Mouse (Mus musculus) E14TG2a.4 (cell line): Measurements from ENCODE around the gene Stk4.
"Not testable (repeated sequence)": the region's sequence is repeated elsewhere in the genome, so short reads cannot be mapped to it uniquely, and the experiment has no call there.

Source experiments
- H3K27me3 ChIP-seq: 2 replicates; pipeline ENCODE4 v1.6.1; 2014; ENCODE audit warnings: low read length, control low read depth; ENCODE audit not compliant: insufficient read depth
- H3K36me3 ChIP-seq: 2 replicates; pipeline ENCODE4 v1.6.1; 2014; ENCODE audit warnings: low read length, control low read depth; ENCODE audit not compliant: insufficient read depth
- H3K4me1 ChIP-seq: replicated peaks from 2 replicates; pipeline ENCODE4 v1.6.1; 2014; ENCODE audit warnings: low read depth, low read length, control low read depth
- H3K4me3 ChIP-seq: replicated peaks from 2 replicates; pipeline ENCODE4 v1.5.1; 2014; ENCODE audit warnings: mild to moderate bottlenecking, low read length
- H3K9me3 ChIP-seq: 2 replicates; pipeline ENCODE4 v1.6.1; 2014; ENCODE audit warnings: low read length, control low read depth
- CTCF ChIP-seq: conservative IDR thresholded peaks from 2 replicates; pipeline ENCODE4 v1.5.1; 2014; ENCODE audit warnings: low read length
- NANOG ChIP-seq: IDR thresholded peaks from 2 replicates; pipeline ENCODE4 v1.6.1; 2014; ENCODE audit warnings: borderline replicate concordance, low read length, mixed read lengths
- POU5F1 ChIP-seq: IDR thresholded peaks from 2 replicates; pipeline ENCODE4 v1.6.1; 2014; ENCODE audit warnings: low read length, borderline replicate concordance

Stk4 gene

DNA sequence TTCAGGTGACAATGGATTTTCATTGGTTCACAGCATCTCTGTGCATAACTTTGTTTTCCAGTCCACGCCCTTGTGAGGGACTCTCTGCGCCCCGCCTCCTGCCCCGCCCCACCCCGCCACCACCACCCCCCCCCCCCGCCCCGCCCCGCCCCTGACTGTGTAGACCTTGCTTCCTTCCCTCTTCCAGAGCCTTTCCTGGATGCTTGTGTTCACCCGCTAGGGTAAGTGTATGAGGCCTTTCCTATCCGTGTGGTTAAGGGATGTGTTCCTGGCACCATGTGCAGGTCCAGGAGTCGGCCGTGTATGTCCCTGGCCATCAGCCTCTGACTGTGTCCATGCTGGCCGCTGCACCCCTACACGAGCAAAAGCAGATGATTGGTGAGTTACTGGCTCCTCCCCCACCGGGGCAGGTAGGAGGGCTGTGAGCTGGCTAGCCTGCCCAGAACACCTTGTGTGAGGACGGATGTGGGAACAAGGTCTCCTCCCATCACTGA, 22.9 kb upstream of the Stk4 start:
- H3K9me3 ChIP-seq = no peaks in the 10 kb centered on the region
- TF ChIP-seq POU5F1 (no peak), NANOG (no peak), CTCF (no peak)
- H3K4me3 ChIP-seq = peak overlapping the region; percentile 57
- H3K36me3 ChIP-seq = peaks cover 13% of the 10 kb centered on the region
- peaks cover 19% of the 10 kb centered on the region for H3K4me1 ChIP-seq
- no peaks in the 10 kb centered on the region for H3K27me3 ChIP-seq

DNA sequence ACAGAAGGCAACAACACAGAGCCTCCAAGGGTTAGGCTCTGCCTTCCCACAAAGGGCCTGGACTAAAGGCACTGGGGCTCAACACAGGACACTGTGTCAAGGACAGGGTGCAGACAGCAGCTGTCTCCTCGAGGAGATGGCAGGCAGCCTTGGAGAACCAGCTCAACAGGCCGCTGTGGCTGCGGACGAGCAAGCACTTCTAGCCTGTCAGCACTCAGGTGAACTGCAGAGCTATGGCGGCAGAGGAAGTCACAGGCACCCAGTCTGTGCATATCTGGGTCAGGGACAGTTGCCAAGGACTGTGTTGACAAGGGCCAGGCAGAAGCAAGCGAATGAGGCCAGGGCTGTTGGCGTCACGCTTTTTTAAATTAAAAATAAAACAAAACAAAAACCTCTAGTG, 16.4 kb upstream of the Stk4 start:
- no peak overlapping the region for H3K4me3 ChIP-seq
- no peaks in the 10 kb centered on the region for H3K27me3 ChIP-seq
- H3K9me3 ChIP-seq = no peaks in the 10 kb centered on the region
- H3K4me1 ChIP-seq = peaks cover 35% of the 10 kb centered on the region
- TF ChIP-seq POU5F1 = no peak
- no peak for TF ChIP-seq CTCF
- no peak for TF ChIP-seq NANOG
- peaks cover 76% of the 10 kb centered on the region for H3K36me3 ChIP-seq

DNA sequence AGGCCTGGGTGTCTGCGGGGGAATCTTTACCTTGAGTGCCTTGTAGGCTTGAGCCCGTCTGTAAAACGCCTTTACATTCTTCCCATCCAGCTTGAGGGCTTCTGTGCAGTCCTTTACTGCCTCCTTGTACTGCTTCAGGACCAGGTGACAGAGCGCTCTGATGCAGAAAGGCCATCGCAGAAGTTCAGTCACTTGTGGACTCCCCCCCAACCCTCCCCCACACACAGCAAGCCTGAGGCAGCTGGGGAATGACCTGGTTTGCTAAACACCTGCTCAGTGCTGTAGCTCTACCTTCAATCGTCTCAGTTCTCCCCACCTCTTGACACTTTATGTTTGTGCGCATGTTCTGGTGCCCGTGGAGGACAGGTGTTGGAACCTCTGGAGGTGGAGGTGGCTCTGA, 15.5 kb upstream of the Stk4 start:
- Histone ChIP-seq H3K27me3 (no peaks in the 10 kb centered on the region), H3K4me1 (peaks cover 31% of the 10 kb centered on the region), H3K9me3 (no peaks in the 10 kb centered on the region), H3K4me3 (no peak overlapping the region), H3K36me3 (peaks cover 85% of the 10 kb centered on the region)
- no peak for TF ChIP-seq POU5F1

GRCm38 (mm10) chr2:164059634-164060235, 10.4 kb upstream of the Stk4 start:
- no peaks in the 10 kb centered on the region for H3K9me3 ChIP-seq
- H3K36me3 ChIP-seq = peaks cover 95% of the 10 kb centered on the region
- no peak overlapping the region for H3K4me3 ChIP-seq
- H3K4me1 ChIP-seq = peaks cover 19% of the 10 kb centered on the region
- TF ChIP-seq NANOG = no peak
- TF ChIP-seq POU5F1 = no peak
- no peak for TF ChIP-seq CTCF
- H3K27me3 ChIP-seq = no peaks in the 10 kb centered on the region

DNA sequence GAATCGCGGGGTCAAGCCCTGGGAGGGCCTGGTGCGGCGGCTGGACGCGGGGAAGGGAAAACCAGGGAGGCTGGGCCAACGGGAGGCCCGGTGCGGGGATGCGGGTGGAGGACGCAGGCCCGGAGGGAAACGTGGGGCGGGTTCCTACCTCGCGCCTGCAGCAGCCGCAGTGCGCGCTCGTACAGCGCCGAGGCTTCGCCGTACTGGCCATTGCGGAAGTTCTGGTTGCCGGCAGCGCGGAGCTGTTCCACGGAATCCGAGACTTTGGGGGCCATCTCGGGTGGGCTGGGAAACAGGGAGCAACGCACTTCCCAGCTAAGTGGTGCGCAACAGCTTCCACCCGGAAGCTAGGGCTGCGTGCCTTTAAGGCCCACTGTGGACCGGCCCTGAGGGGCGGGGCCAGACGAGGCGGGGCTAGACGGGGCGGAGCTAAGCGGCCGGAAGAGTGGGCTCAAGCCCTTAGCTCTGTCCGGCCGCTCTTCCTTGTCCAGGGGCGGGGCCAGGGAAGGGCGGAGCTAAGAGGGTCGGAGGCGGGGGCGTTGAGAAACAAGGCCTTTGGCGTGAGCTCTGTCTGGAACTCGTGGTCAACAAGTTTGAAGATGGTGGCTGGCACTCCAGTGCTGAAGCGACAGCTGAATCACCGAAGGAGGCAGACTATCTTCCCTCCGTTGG, 779 bp downstream of the Stk4 start, which contains the start of gene Tomm34:
Gene Tomm34, minus strand, starts transcription at position 405 of the 672 bp plus-strand sequence.
- H3K9me3 ChIP-seq = no peaks in the 10 kb centered on the region
- H3K4me3 ChIP-seq = peak within 1 kb of the TSS; percentile 96
- H3K27me3 ChIP-seq = no peaks in the 10 kb centered on the region
- peaks cover 42% of the 10 kb centered on the region for H3K36me3 ChIP-seq
- TF ChIP-seq CTCF (no peak), NANOG (no peak), POU5F1 (no peak)
- peaks cover 66% of the 10 kb centered on the region for H3K4me1 ChIP-seq

- H3K9me3 ChIP-seq, H3K27me3 ChIP-seq: not testable (repeated sequence)
- H3K4me1 ChIP-seq = peaks cover 68% of the 10 kb centered on the region
- H3K4me3 ChIP-seq = peak overlapping the region; percentile 96
- peaks cover 42% of the 10 kb centered on the region for H3K36me3 ChIP-seq
These were observed 1.3 kb downstream of the Stk4 start for GRCm38 (mm10) chr2:164071437-164071820.

DNA sequence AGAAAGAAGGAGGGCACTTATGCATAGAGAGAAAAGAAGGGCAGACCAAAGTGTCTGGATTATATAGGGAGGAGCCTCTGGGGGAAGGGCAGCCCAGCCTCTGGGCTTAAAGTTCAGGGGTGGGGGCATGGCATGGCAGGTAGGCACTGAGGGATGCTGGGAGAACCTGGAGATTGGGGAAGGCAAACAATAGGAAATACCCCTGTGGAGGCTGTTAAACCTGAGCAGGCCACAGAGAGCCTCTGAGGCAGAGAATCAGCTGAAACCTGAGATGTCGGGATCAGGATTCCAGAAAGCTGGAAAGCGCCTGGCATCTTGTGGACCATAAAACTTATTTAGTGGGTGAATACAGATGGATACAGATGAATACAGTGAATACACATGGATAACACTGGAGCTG, 2.0 kb downstream of the Stk4 start:
- Histone ChIP-seq H3K4me1 (peaks cover 68% of the 10 kb centered on the region), H3K36me3 (peaks cover 40% of the 10 kb centered on the region), H3K4me3 (no peak overlapping the region), H3K9me3 (no peaks in the 10 kb centered on the region), H3K27me3 (no peaks in the 10 kb centered on the region)
- no peak for TF ChIP-seq NANOG
- no peak for TF ChIP-seq CTCF
- no peak for TF ChIP-seq POU5F1

- no peak for TF ChIP-seq CTCF
- no peak overlapping the region for H3K4me3 ChIP-seq
- H3K9me3 ChIP-seq = no peaks in the 10 kb centered on the region
- peaks cover 35% of the 10 kb centered on the region for H3K36me3 ChIP-seq
- H3K27me3 ChIP-seq = no peaks in the 10 kb centered on the region
- peaks cover 67% of the 10 kb centered on the region for H3K4me1 ChIP-seq
These were observed 3.0 kb downstream of the Stk4 start for GRCm38 (mm10) chr2:164073120-164073519.

DNA sequence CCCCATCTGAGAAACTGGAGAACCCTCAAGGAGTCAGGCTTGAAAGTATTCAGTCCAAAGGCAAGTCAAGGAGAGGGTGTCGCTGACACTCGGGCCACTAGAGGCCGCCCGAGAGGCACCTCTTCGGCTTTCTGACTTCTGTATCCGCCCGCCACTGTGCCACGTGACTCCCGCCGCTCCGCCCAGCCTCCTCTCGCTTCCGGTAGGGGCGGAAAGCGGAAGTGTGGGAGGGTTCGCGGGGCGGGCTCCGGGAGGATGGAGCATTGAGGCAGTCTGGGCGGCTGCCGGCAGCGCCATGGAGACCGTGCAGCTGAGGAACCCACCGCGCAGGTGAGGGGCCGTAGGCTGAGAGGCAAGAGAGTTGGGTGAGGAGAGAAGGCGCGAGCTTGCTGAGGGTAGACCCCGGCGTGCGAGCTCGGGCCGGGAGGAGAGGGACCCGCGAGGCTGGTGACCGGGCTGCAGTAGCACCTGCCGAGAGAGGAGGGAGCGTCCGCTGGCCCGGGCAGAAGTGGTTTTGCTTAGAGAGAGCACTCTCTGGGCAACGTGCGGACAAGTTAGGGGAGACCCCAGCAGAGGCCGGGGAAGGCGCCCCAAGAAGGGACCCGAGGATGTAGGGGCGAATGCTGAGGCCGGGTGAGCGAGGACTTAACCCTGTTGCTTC, 3.9 kb downstream of the Stk4 start:
- Histone ChIP-seq H3K9me3 (no peaks in the 10 kb centered on the region), H3K4me1 (peaks cover 58% of the 10 kb centered on the region), H3K4me3 (peak overlapping the region; percentile 99), H3K36me3 (peaks cover 32% of the 10 kb centered on the region), H3K27me3 (no peaks in the 10 kb centered on the region)
- TF ChIP-seq CTCF = peak; percentile 71
- no peak for TF ChIP-seq POU5F1
- no peak for TF ChIP-seq NANOG
